Mouse (Mus musculus) liver, embryonic 14.5 days (tissue): Measurements from ENCODE around the gene Smim5. TPM values are rescaled to one million over a fixed set of nuclear protein-coding genes. Genes with fewer than 3 reads are reported as not detected.

Experiments
- ATAC-seq: fragments of 200-750 bp; cut with Nextera tagmentation; 2 replicates; pipeline ENCODE4 v1.8.0; 2017; ENCODE audit warnings: moderate number of reproducible peaks, mild to moderate bottlenecking, moderate library complexity; ENCODE audit not compliant: insufficient read depth
- DNase-seq, 3 experiments: peaks; one replicate each; pipeline ENCODE4 v3.0.0-alpha.2; 2012 to 2013; ENCODE audit warnings: low read depth in 3 of 3, low spot score in 3 of 3
- H3K27ac ChIP-seq: fragments of 300-500 bp; sonication (generic); 2 replicates; pipeline ENCODE4 v1.5.1; 2014; ENCODE audit warnings: moderate library complexity, mild to moderate bottlenecking, control low read depth, inconsistent platforms
- H3K27me3 ChIP-seq: fragments of 300-500 bp; sonication (generic); 2 replicates; pipeline ENCODE4 v1.6.1; 2014; ENCODE audit warnings: mild to moderate bottlenecking, low read length, moderate library complexity; ENCODE audit not compliant: control insufficient read depth, insufficient read depth
- H3K36me3 ChIP-seq: fragments of 300-500 bp; sonication (generic); replicated peaks from 2 replicates; pipeline ENCODE4 v1.6.1; 2014; ENCODE audit warnings: low read depth; ENCODE audit not compliant: control insufficient read depth, insufficient read depth
- H3K4me1 ChIP-seq, 2 experiments: fragments of 200-500 bp in 1 of 2; fragments of 300-500 bp in 1 of 2; sonication (generic) in 1 of 2; replicated peaks; 2 replicates each; pipeline ENCODE4 v1.6.1; 2012 to 2014; ENCODE audit warnings: antibody characterized with exemption in 1 of 2, inconsistent platforms in 1 of 2, low read length in 1 of 2; ENCODE audit not compliant: control insufficient read depth in 2 of 2, insufficient read depth in 2 of 2
- H3K4me2 ChIP-seq: fragments of 300-500 bp; sonication (generic); 2 replicates; pipeline ENCODE4 v1.6.1; 2014; ENCODE audit warnings: low read depth, mild to moderate bottlenecking, control low read depth, moderate library complexity
- H3K4me3 ChIP-seq, 2 experiments: fragments of 200-500 bp in 1 of 2; fragments of 300-500 bp in 1 of 2; sonication (generic) in 1 of 2; 2 replicates each; pipeline ENCODE4 v1.5.1; 2012 to 2014; ENCODE audit warnings: low read depth in 2 of 2, low read length in 2 of 2, mild to moderate bottlenecking in 2 of 2, control low read depth in 1 of 2, inconsistent platforms in 1 of 2, moderate library complexity in 1 of 2; ENCODE audit not compliant: insufficient read depth in 1 of 2
- H3K9ac ChIP-seq: fragments of 300-500 bp; sonication (generic); replicated peaks from 2 replicates; pipeline ENCODE4 v1.6.1; 2014; ENCODE audit warnings: mild to moderate bottlenecking, control low read depth, moderate library complexity
- H3K9me3 ChIP-seq: fragments of 300-500 bp; sonication (generic); 2 replicates; pipeline ENCODE4 v1.6.1; 2016; ENCODE audit warnings: low read length, mixed read lengths; ENCODE audit not compliant: control insufficient read depth
- CTCF ChIP-seq: IDR thresholded peaks from 2 replicates; pipeline ENCODE4 v1.5.1; 2016; ENCODE audit warnings: antibody characterized with exemption, low read depth, control low read depth
- EP300 ChIP-seq: IDR thresholded peaks from 2 replicates; pipeline ENCODE4 v1.6.1; 2016; ENCODE audit warnings: antibody characterized with exemption, low read depth
- WGBS: fragments of 180-500 bp; shearing (Covaris S2); extraction: QIAGEN DNeasy Blood & Tissue Kit; methylation state at CpG from one replicate; pipeline ENCODE4 v1.1.7; 2014; ENCODE audit not compliant: insufficient replicate concordance; 5-methylcytosine and 5-hydroxymethylcytosine counted together
- polyA plus RNA-seq, 2 experiments: library from polyadenylated mRNA; depleted of rRNA in 1 of 2; stranded (reverse) in 1 of 2; unstranded in 1 of 2; fragments of >200 nt; fragmentation: Nextera tagmentation in 1 of 2; extraction: Ambion mirVana in 1 of 2; gene quantifications; 2 replicates each; pipeline versions ENCODE4 v1.2.1 to v1.2.3; 2012 to 2014

Gene Smim5
- polyA plus RNA-seq, 2 experiments: 25.1 to 48.8 TPM

DNA sequence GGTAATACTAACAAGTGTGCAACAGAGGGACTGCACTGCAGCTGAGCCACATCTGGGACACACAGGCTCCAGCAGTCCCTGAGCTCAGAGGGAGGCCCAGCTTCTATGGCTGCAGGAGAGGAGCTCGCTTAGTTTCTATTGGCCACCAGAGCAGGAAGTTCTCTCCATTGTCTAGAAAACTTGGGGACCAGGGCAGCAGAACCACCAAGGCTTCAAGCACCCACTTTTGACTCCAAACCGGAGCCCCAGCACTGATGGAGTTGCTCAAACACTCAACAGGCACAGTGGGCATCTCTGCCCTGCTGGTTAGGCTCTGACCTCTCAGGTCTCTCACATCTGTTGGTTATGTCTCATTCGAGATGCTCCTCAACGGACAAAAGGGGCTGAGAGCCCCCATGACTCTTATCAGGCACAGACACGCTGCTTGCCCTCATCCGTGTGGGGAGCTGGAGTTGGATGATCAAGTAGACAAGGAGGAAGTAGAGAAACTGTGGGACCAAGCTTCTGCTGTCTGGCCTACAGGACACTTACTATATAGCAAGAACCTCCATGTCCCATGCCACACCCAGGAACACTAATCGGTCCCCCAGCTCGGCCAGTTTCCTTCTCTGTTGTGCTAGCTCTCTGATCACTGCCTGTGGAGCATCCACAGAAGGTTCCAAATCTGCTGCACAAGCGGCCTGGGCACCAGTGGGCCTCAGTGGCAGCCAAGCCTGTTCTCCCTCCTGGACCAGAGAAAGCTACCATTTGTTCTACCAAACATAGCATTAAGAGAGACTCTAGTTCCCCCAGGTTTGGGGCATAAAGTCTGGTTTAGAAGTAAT, 1.8 kb downstream of the Smim5 start:
- DNase-seq: peak; percentile 76 to 80 (median 77)
- Histone ChIP-seq H3K27ac (peak overlapping the region; percentile 100), H3K27me3 (no peaks in the 10 kb centered on the region), H3K9me3 (no peaks in the 10 kb centered on the region), H3K9ac (peak overlapping the region; percentile 90), H3K4me1 (peaks cover 60 to 66% of the 10 kb centered on the region in 2 experiments), H3K36me3 (peaks cover 32% of the 10 kb centered on the region), H3K4me2 (peak overlapping the region; percentile 95), H3K4me3 (peak overlapping the region; percentile 70)
- TF ChIP-seq CTCF (no peak), EP300 (peak; percentile 92)
- WGBS: 14% methylated on average over 9 of the region's 9 CpGs
- peak; percentile 58 for ATAC-seq

DNA sequence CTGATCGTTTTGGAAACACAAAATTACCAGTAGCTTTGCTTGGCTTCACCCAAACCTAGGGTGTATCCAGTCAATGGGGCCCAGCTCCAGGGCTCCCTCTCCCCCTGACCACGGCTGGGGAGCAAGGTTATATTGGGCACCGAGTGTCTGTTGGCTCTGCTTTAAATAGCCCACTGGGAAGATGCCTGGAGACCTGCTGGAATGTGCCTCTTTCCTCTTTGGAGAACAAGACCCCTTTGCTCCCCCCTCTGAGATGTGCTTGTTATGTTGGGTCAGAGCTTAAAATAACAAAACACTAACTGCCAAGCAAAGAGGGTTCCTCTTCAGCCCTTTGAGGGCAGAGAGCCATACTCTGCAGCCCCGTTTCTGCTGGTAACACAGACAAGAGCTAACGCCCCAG, 2.4 kb downstream of the Smim5 start:
- Histone ChIP-seq H3K27me3 (no peaks in the 10 kb centered on the region), H3K27ac (peak overlapping the region; percentile 100), H3K4me2 (peak overlapping the region; percentile 95), H3K9ac (peak overlapping the region; percentile 90), H3K4me1 (peaks cover 60 to 66% of the 10 kb centered on the region in 2 experiments), H3K4me3 (peak overlapping the region; percentile 70), H3K9me3 (no peaks in the 10 kb centered on the region), H3K36me3 (peaks cover 39% of the 10 kb centered on the region)
- DNase-seq (no peak), ATAC-seq (no peak)
- TF ChIP-seq EP300: no peak
- no peak for TF ChIP-seq CTCF
- 19% methylated on average over 5 of the region's 5 CpGs for WGBS

- H3K4me2 ChIP-seq: peak overlapping the region; percentile 95
- 18% methylated on average over 1 of the region's 1 CpGs for WGBS
These were observed 3.1 kb downstream of the Smim5 start for GRCm38 (mm10) chr11:115902831-115903230.

DNA sequence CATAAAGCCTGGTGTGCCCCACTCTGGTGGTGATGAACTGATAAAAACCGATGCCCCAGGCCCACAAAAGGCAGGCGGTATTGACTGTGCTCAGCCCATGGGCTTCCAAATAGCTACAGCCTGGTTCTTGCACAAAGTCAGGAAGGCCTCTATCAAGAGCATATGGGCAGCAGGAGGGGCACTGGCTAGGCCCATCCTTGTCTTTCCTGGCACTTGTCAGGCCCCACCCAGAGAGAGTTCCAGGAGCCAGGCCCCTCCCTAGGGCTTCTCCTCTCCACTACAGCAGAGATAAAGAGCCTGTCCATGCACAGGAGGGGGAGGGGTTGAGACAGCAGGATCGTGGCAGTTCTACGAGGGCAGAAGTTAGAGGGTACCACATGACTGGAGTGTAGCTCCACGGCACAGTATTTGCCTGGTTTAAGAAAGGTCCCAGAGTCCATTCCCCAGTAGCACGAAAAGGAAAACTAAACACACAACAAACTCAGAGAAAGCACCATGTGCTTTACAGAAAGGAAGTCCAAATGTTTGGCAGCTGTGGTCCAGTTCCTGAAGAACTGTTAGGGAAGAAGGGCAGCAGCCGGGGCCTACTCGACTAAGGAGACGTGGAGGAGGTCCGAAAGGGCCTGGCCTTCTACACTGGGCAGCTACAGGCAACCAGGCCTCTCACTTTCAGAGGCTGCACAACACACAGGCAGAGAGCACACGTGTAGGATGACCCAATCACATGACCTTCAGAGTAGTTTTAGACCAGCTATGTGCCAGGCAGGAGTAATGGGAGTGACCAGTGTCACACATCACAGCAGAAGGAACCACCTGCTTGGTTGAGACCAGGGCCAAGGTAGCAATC, 3.8 kb downstream of the Smim5 start:
- peak overlapping the region; percentile 95 for H3K4me2 ChIP-seq

More at GRCm38 (mm10) chr11:115902831-115903230, 3.1 kb downstream of the Smim5 start:
- DNase-seq (no peak), ATAC-seq (no peak)
- Histone ChIP-seq H3K4me3 (peak overlapping the region; percentile 70), H3K9ac (peak overlapping the region; percentile 90), H3K36me3 (peaks cover 45% of the 10 kb centered on the region), H3K27ac (peak overlapping the region; percentile 100), H3K27me3 (no peaks in the 10 kb centered on the region), H3K9me3 (no peaks in the 10 kb centered on the region), H3K4me1 (peaks cover 60 to 66% of the 10 kb centered on the region in 2 experiments)
- TF ChIP-seq EP300: no peak

More for the DNA sequence above, 3.8 kb downstream of the Smim5 start:
- H3K9me3 ChIP-seq: no peaks in the 10 kb centered on the region
- H3K4me3 ChIP-seq: peak overlapping the region; percentile 49 to 70
- H3K36me3 ChIP-seq: peaks cover 49% of the 10 kb centered on the region
- H3K9ac ChIP-seq: peak overlapping the region; percentile 90
- DNase-seq (peak; percentile 80 to 91 (median 84)), ATAC-seq (peak; percentile 84)
- peak overlapping the region; percentile 100 for H3K27ac ChIP-seq
- 6% methylated on average over 11 of the region's 11 CpGs for WGBS
- H3K27me3 ChIP-seq: no peaks in the 10 kb centered on the region
- H3K4me1 ChIP-seq: peaks cover 59 to 67% of the 10 kb centered on the region in 2 experiments
- TF ChIP-seq EP300: peak; percentile 74
- TF ChIP-seq CTCF: no peak
